Mouse (Mus musculus): ENCODE results near the gene Fgf8.

DNA sequence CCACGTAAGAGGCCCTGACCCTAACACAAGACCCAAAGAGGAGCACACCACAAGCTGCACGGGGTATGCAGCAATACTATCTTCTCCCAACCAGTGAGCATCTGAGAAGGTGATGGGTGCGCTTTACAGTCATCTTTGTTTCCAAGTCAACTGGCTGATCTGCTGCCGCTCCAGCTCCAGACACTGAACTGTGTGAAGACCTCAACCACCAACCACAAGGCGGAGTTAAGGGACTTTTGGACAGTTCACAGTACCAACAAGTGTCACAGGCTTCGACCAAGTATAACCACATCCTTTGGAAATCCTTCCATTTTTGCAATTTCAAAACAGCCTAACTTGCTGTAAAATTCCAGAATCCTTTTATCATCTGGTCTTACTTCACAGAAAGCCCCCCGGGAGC is 9.2 kb upstream of the Fgf8 start:
- TF ChIP-seq POLR2A (IDR thresholded peaks at IDR 0.05; ENCODE audit: borderline replicate concordance, extremely low read depth, low read depth, low read length) (no peak), CTCF (IDR thresholded peaks at IDR 0.05; ENCODE audit: insufficient read depth, low read length) (no peak)

All from lung, adult 2 months (tissue).